Mouse (Mus musculus): ENCODE measurements around the gene Pappa. TPM values are rescaled to one million over a fixed set of nuclear protein-coding genes. Genes with fewer than 3 reads are reported as not detected.

The Pappa gene
- total RNA-seq, 2 experiments from 2014 or later: 1.3 to 1.5 TPM

GRCm38 (mm10) chr4:65188921-65189485, 65.0 kb downstream of the Pappa start:
- Histone ChIP-seq H3K4me3 (no peak overlapping the region), H3K27ac (no peak overlapping the region)
- no peak for DNase-seq (ENCODE audit: low spot score in 2 of 2)
- no peak for TF ChIP-seq CTCF (conservative IDR thresholded peaks at IDR 0.05)

- TF ChIP-seq CTCF (conservative IDR thresholded peaks at IDR 0.05): no peak
- Histone ChIP-seq H3K27ac (no peak overlapping the region), H3K4me3 (no peak overlapping the region)
- no peak for DNase-seq (ENCODE audit: low spot score in 2 of 2)
Measured at GRCm38 (mm10) chr4:65192810-65193209, 68.8 kb downstream of the Pappa start.

- Histone ChIP-seq H3K27ac (no peak overlapping the region), H3K4me3 (no peak overlapping the region)
- DNase-seq (ENCODE audit: low spot score in 2 of 2): peak in 1 of 2 experiments; percentile 7
- TF ChIP-seq CTCF (conservative IDR thresholded peaks at IDR 0.05): no peak
Measured at GRCm38 (mm10) chr4:65195971-65196370, 72.0 kb downstream of the Pappa start.

- H3K27ac ChIP-seq: no peak overlapping the region
- no peak for TF ChIP-seq CTCF (conservative IDR thresholded peaks at IDR 0.05)
Measured at GRCm38 (mm10) chr4:65203666-65204065, 79.7 kb downstream of the Pappa start.

GRCm38 (mm10) chr4:65205446-65205845, 81.5 kb downstream of the Pappa start:
- Histone ChIP-seq H3K27ac (no peak overlapping the region), H3K4me3 (no peak overlapping the region)
- no peak for DNase-seq (ENCODE audit: low spot score in 2 of 2)
- TF ChIP-seq CTCF (conservative IDR thresholded peaks at IDR 0.05): no peak

More at GRCm38 (mm10) chr4:65203666-65204065, 79.7 kb downstream of the Pappa start:
- DNase-seq (ENCODE audit: low spot score in 2 of 2): no peak
- H3K4me3 ChIP-seq: no peak overlapping the region

GRCm38 (mm10) chr4:65209369-65210015, 85.5 kb downstream of the Pappa start:
- H3K4me3 ChIP-seq: no peak overlapping the region
- no peak for TF ChIP-seq CTCF (conservative IDR thresholded peaks at IDR 0.05)
- H3K27ac ChIP-seq: no peak overlapping the region
- no peak for DNase-seq (ENCODE audit: low spot score in 2 of 2)

- TF ChIP-seq CTCF (conservative IDR thresholded peaks at IDR 0.05): no peak
- H3K4me3 ChIP-seq: no peak overlapping the region
- DNase-seq (ENCODE audit: low spot score in 2 of 2): no peak
- no peak overlapping the region for H3K27ac ChIP-seq
Measured at GRCm38 (mm10) chr4:65216682-65217081, 92.7 kb downstream of the Pappa start.

GRCm38 (mm10) chr4:65217651-65218364, 93.8 kb downstream of the Pappa start:
- Histone ChIP-seq H3K27ac (no peak overlapping the region), H3K4me3 (no peak overlapping the region)
- no peak for TF ChIP-seq CTCF (conservative IDR thresholded peaks at IDR 0.05)
- DNase-seq (ENCODE audit: low spot score in 2 of 2): no peak

GRCm38 (mm10) chr4:65223901-65224300, 99.9 kb downstream of the Pappa start:
- DNase-seq (ENCODE audit: low spot score in 2 of 2): peak in 1 of 2 experiments; percentile 10
- Histone ChIP-seq H3K27ac (no peak overlapping the region), H3K4me3 (no peak overlapping the region)
- TF ChIP-seq CTCF (conservative IDR thresholded peaks at IDR 0.05): no peak

- Histone ChIP-seq H3K27ac (no peak overlapping the region), H3K4me3 (no peak overlapping the region)
- DNase-seq (ENCODE audit: low spot score in 2 of 2): no peak
- TF ChIP-seq CTCF (conservative IDR thresholded peaks at IDR 0.05): no peak
Measured at GRCm38 (mm10) chr4:65238540-65238998, 114.6 kb downstream of the Pappa start.

- DNase-seq (ENCODE audit: low spot score in 2 of 2): no peak
- TF ChIP-seq CTCF (conservative IDR thresholded peaks at IDR 0.05): no peak
Measured at GRCm38 (mm10) chr4:65242434-65242931, 118.5 kb downstream of the Pappa start.

GRCm38 (mm10) chr4:65243245-65243644, 119.3 kb downstream of the Pappa start:
- H3K4me3 ChIP-seq: no peak overlapping the region
- no peak overlapping the region for H3K27ac ChIP-seq
- no peak for TF ChIP-seq CTCF (conservative IDR thresholded peaks at IDR 0.05)
- DNase-seq (ENCODE audit: low spot score in 2 of 2): no peak

More at GRCm38 (mm10) chr4:65242434-65242931, 118.5 kb downstream of the Pappa start:
- Histone ChIP-seq H3K4me3 (no peak overlapping the region), H3K27ac (no peak overlapping the region)

GRCm38 (mm10) chr4:65245015-65245414, 121.0 kb downstream of the Pappa start:
- no peak overlapping the region for H3K4me3 ChIP-seq
- no peak overlapping the region for H3K27ac ChIP-seq
- no peak for DNase-seq (ENCODE audit: low spot score in 2 of 2)
- no peak for TF ChIP-seq CTCF (conservative IDR thresholded peaks at IDR 0.05)

All from layer of hippocampus, adult 2 months (tissue).